Mouse (Mus musculus) cerebellum, adult 2 months (tissue): ENCODE measurements around the gene Tmcc3. TPM values are rescaled to one million over a fixed set of nuclear protein-coding genes. Genes with fewer than 3 reads are reported as not detected.

Experiments
- DNase-seq, 2 experiments: peaks; one replicate each; pipeline ENCODE4 v3.0.0; 2021
- H3K27ac ChIP-seq: fragments of 200-500 bp; 2 replicates; pipeline ENCODE4 v1.5.1; 2012; ENCODE audit warnings: low read length, control low read depth, inconsistent platforms; ENCODE audit not compliant: insufficient read depth
- H3K27me3 ChIP-seq: fragments of 200-500 bp; 2 replicates; pipeline ENCODE4 v1.6.1; 2012; ENCODE audit warnings: inconsistent platforms, mild to moderate bottlenecking, low read length, moderate library complexity; ENCODE audit not compliant: control insufficient read depth, insufficient read depth
- H3K4me1 ChIP-seq: fragments of 200-500 bp; 2 replicates; pipeline ENCODE4 v1.6.1; 2011; ENCODE audit warnings: low read length; ENCODE audit not compliant: control insufficient read depth, insufficient read depth
- H3K4me3 ChIP-seq: fragments of 200-500 bp; replicated peaks from 2 replicates; pipeline ENCODE3; 2011; ENCODE audit warnings: mild to moderate bottlenecking, low read depth, low read length, control low read depth; ENCODE audit not compliant: insufficient read depth
- CTCF ChIP-seq: fragments of 200-500 bp; IDR thresholded peaks from 2 replicates; pipeline ENCODE4 v1.5.1; 2011; ENCODE audit warnings: low read depth, mild to moderate bottlenecking, control low read depth, low read length, moderate library complexity, borderline replicate concordance; ENCODE audit not compliant: insufficient read depth
- POLR2A ChIP-seq: fragments of 200-500 bp; IDR thresholded peaks from 2 replicates; pipeline ENCODE4 v1.6.1; 2011; ENCODE audit warnings: low read length, control low read depth, borderline replicate concordance; ENCODE audit not compliant: insufficient read depth
- whole genome bisulfite sequencing: fragments of 180-500 bp; shearing (Covaris S2); methylation state at CpG from one replicate; pipeline ENCODE4 v1.1.7; 2018; 5-methylcytosine and 5-hydroxymethylcytosine counted together
- polyA plus RNA-seq: library from polyadenylated mRNA; depleted of rRNA; stranded (reverse); fragments of >200 nt; gene quantifications from 2 replicates; pipeline ENCODE4 v1.2.3, GENCODE M21; 2012

The Tmcc3 gene
- polyA plus RNA-seq, 1 experiment = 40.1 TPM

DNA sequence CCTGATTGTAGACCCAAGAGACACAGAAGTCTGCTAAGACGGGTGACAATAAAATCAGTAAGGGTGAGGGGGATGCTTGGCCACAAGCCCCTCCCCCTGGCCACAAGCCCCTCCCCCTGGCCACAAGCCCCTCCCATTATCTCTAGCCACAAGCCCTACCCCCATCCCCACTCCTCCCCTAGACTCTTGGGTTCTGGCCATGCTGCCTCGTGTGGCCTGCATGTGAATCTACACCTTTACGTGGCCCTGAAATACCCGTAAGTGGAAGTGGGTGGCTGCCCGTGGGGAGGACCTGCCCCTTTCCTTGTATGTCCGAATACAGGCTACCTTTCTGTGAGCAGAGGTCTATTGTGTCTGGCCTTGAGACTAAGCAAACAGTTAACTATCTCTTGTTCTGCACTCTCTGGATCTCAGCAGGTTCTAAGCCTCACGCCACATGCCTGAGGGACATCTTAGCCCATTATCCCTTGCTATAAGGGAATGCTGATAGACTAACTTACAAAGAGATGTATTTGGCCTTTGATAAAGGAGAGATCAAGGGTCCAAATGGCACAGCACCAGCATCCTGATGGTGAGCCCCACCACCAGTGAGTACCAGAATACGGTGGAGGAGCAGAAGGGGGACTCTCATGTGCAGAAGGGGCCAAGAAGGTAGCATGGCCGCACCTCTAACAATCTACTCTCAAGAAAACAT, 260.3 kb downstream of the Tmcc3 start:
- H3K4me1 ChIP-seq = peaks cover 4% of the 10 kb centered on the region
- no peak overlapping the region for H3K4me3 ChIP-seq
- no peak for DNase-seq
- WGBS = 82% methylated on average over 9 of the region's 9 CpGs
- no peaks in the 10 kb centered on the region for H3K27me3 ChIP-seq
- no peak overlapping the region for H3K27ac ChIP-seq
- no peak for TF ChIP-seq CTCF
- TF ChIP-seq POLR2A = no peak

- Histone ChIP-seq H3K27ac (no peak overlapping the region), H3K27me3 (no peaks in the 10 kb centered on the region), H3K4me3 (no peak overlapping the region), H3K4me1 (peaks cover 4% of the 10 kb centered on the region)
- TF ChIP-seq POLR2A = no peak
- TF ChIP-seq CTCF = no peak
- WGBS = 65% methylated on average over 12 of the region's 12 CpGs
- no peak for DNase-seq
These were observed 261.0 kb downstream of the Tmcc3 start for GRCm38 (mm10) chr10:94572772-94573171.

DNA sequence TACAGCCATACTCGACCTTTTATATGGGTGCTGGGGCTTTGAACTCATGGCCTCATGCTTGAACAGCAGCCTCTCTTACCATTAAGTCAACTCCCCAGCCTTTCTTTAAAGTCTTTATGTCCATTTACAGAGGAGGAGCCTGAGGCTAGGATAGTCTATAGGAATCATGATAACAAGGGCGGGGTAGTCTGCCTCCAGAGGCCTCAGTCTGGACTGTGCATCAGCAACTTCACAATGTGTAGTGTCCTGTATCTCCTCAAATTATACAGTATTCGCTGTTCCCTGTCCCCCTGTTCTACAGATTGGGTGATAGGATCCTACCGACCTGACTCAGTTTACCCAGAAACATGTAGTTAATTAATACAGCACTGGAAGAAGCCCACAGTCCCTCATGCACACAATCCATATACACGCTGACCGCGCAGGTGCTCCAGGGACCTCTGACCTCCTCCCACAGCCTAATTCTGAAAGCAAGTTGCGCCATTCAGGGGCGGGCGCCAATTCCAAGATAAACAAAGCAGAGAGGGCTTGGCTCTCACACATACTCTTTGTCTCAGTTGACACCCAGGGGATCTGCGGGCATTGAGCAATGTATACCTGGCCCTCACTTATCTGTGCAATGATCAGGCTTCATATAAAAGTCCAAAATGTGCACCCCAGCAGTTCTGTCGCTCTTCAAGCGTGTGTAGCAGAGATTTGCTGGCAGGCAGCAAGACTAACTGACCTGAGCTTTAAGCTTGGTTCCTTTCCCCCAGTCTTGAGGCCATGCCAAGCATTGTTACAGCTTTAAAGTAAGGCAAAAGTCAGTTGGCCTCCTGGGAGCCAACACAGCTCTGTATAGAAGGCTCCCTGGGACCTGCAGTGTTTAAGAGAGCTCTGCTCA, 262.9 kb downstream of the Tmcc3 start:
- Histone ChIP-seq H3K27me3 (no peaks in the 10 kb centered on the region), H3K4me1 (no peaks in the 10 kb centered on the region), H3K27ac (no peak overlapping the region), H3K4me3 (no peak overlapping the region)
- TF ChIP-seq CTCF (no peak), POLR2A (no peak)
- WGBS = 84% methylated on average over 13 of the region's 13 CpGs
- DNase-seq = no peak

- no peak for TF ChIP-seq CTCF
- TF ChIP-seq POLR2A = no peak
- DNase-seq = no peak
- H3K4me3 ChIP-seq = no peak overlapping the region
- H3K27me3 ChIP-seq = no peaks in the 10 kb centered on the region
- no peak overlapping the region for H3K27ac ChIP-seq
- H3K4me1 ChIP-seq = no peaks in the 10 kb centered on the region
- 50% methylated on average over 8 of the region's 8 CpGs for WGBS
These were observed 264.2 kb downstream of the Tmcc3 start for GRCm38 (mm10) chr10:94575958-94576357.

GRCm38 (mm10) chr10:94578870-94579269, 267.1 kb downstream of the Tmcc3 start:
- no peak for DNase-seq
- no peaks in the 10 kb centered on the region for H3K4me1 ChIP-seq
- H3K27ac ChIP-seq = no peak overlapping the region
- WGBS = 83% methylated on average over 15 of the region's 15 CpGs
- H3K4me3 ChIP-seq = no peak overlapping the region
- TF ChIP-seq POLR2A (no peak), CTCF (no peak)
- no peaks in the 10 kb centered on the region for H3K27me3 ChIP-seq

GRCm38 (mm10) chr10:94581384-94581783, 269.6 kb downstream of the Tmcc3 start:
- Histone ChIP-seq H3K27me3 (no peaks in the 10 kb centered on the region), H3K27ac (no peak overlapping the region), H3K4me1 (peaks cover 3% of the 10 kb centered on the region; the same call in 1 of the 2 replicates), H3K4me3 (no peak overlapping the region)
- WGBS = 93% methylated on average over 3 of the region's 3 CpGs
- no peak for TF ChIP-seq POLR2A
- no peak for TF ChIP-seq CTCF
- DNase-seq = no peak

- Histone ChIP-seq H3K4me3 (no peak overlapping the region), H3K27ac (no peak overlapping the region), H3K4me1 (peaks cover 3% of the 10 kb centered on the region; the same call in 1 of the 2 replicates), H3K27me3 (no peaks in the 10 kb centered on the region)
- TF ChIP-seq CTCF (no peak), POLR2A (no peak)
- no peak for DNase-seq
- WGBS = 72% methylated on average over 4 of the region's 4 CpGs
These were observed 272.0 kb downstream of the Tmcc3 start for GRCm38 (mm10) chr10:94583714-94584113.
